Comparison of ENCODE assay signal across 8 mouse cellular contexts in genomic region chr5:33629301-33629987, GRCm38 (mm10). TPM values are rescaled to one million over a fixed set of nuclear protein-coding genes. Genes with fewer than 3 reads are reported as not detected.
DNase-seq lines count a peak whose midpoint lies in the region; ATAC-seq lines count a peak whose summit lies in the region.

Gene Fam53a (minus strand): TSS chr5:33629635.
Gene Gm9903 (plus strand): TSS chr5:33629925.

- H3K9ac ChIP-seq in intestine, embryonic 16.5 days (ENCODE audit: low read depth, low read length), result peak within 1 kb of the TSS; percentile 86

- peak; percentile 99 for DNase-seq in adrenal gland, adult 8-10 months
- peak; percentile 93 for DNase-seq in embryo, embryonic 11.5 days (ENCODE audit: low read depth, low spot score)
- DNase-seq in gastrocnemius, postnatal 36 days, result peak; percentile 100
- peak; percentile 99 to 100 for DNase-seq in left cerebral cortex, postnatal 36 days (ENCODE audit: low spot score in 2 of 2)
- peak; percentile 99 for DNase-seq in midbrain, embryonic 10.5 days (ENCODE audit: low spot score)
- DNase-seq in right cerebral cortex, postnatal 36 days (ENCODE audit: low spot score in 2 of 2), result peak; percentile 99
- DNase-seq in urinary bladder, postnatal 4 days (ENCODE audit: low spot score in 2 of 2), result peak; percentile 99 to 100

- H3K4me2 ChIP-seq in intestine, embryonic 16.5 days (ENCODE audit: low read depth, low read length), result peak within 1 kb of the TSS; percentile 78

- H3K27me3 ChIP-seq in intestine, embryonic 16.5 days (replicated peaks; ENCODE audit: control insufficient read depth, insufficient read depth, low read length), result no peaks in the 10 kb centered on the region
- no peaks in the 10 kb centered on the region for H3K27me3 ChIP-seq in midbrain, embryonic 10.5 days (ENCODE audit: low read depth, poor library complexity, severe bottlenecking)

- H3K27ac ChIP-seq in intestine, embryonic 16.5 days (ENCODE audit: low read length), result peak within 1 kb of the TSS; percentile 91
- H3K27ac ChIP-seq in midbrain, embryonic 10.5 days (replicated peaks), result peak within 1 kb of the TSS; percentile 92

- H3K4me3 ChIP-seq in intestine, embryonic 16.5 days (ENCODE audit: low read length), result peak within 1 kb of the TSS; percentile 76
- H3K4me3 ChIP-seq in midbrain, embryonic 10.5 days, result peak within 1 kb of the TSS; percentile 91

- peaks cover 18% of the 10 kb centered on the region for H3K4me1 ChIP-seq in intestine, embryonic 16.5 days (ENCODE audit: control insufficient read depth, insufficient read depth, low read length)
- H3K4me1 ChIP-seq in midbrain, embryonic 10.5 days, result peaks cover 33% of the 10 kb centered on the region

- H3K9me3 ChIP-seq in intestine, embryonic 16.5 days (ENCODE audit: control insufficient read depth, low read length), result no peaks in the 10 kb centered on the region
- H3K9me3 ChIP-seq in midbrain, embryonic 10.5 days (replicated peaks), result no peaks in the 10 kb centered on the region

- intact Hi-C loops in gastrocnemius, postnatal 36 days (cut with DNase I), result no loop called here
- intact Hi-C loops in left cerebral cortex, postnatal 36 days (cut with DNase I), result loop anchor here (1.0 kb wide), 1 partner anchor 28 kb away; no protein-coding TSS in a partner anchor

- WGBS in intestine, embryonic 16.5 days, result under 1% methylated on average over 97 of the region's 99 CpGs
- under 1% methylated on average over 95 of the region's 99 CpGs for WGBS in midbrain, embryonic 10.5 days

- peak; percentile 96 for ATAC-seq in intestine, embryonic 16.5 days

- H3K36me3 ChIP-seq in intestine, embryonic 16.5 days (ENCODE audit: control insufficient read depth, insufficient read depth, low read length), result no peaks in the 10 kb centered on the region
- peaks cover 5% of the 10 kb centered on the region for H3K36me3 ChIP-seq in midbrain, embryonic 10.5 days

RNA-seq across cellular contexts. Expression of gene Fam53a, which starts in this region (rescaled TPM):
- 10 to 100 TPM; 28.1 to 40.8 (median 34.8) TPM for total RNA-seq in adrenal gland, adult 8-10 months (2022)
- total RNA-seq in gastrocnemius, postnatal 36 days (2021), result 10 to 100 TPM; 56.9 to 61.8 TPM
- polyA plus RNA-seq in intestine, embryonic 16.5 days (2015; fragmentation: Nextera tagmentation; extraction: Ambion mirVana), result 48.0 and 49.6 TPM in 2 replicates
- 10 to 100 TPM; 24.6 to 28.6 TPM for total RNA-seq in left cerebral cortex, postnatal 36 days (2021)
- polyA plus RNA-seq in midbrain, embryonic 10.5 days (2016; fragmentation: Nextera tagmentation; extraction: Ambion mirVana), result 63.9 and 70.4 TPM in 2 replicates

RNA-seq across cellular contexts. Expression of gene Gm9903, which starts in this region (rescaled TPM):
- total RNA-seq in adrenal gland, adult 8-10 months (2022), result 1 to 10 TPM in 1 of 4 experiments, under 1 TPM in 3; 0.14 to 1.0 (median 0.62) TPM
- under 1 TPM; 0.42 to 0.54 TPM for total RNA-seq in gastrocnemius, postnatal 36 days (2021)
- polyA plus RNA-seq in intestine, embryonic 16.5 days (2015; fragmentation: Nextera tagmentation; extraction: Ambion mirVana), result 0.15 and 0.32 TPM in 2 replicates
- total RNA-seq in left cerebral cortex, postnatal 36 days (2021), result 1 to 10 TPM in 1 of 2 experiments, under 1 TPM in 1; 0.64 to 1.7 TPM
- polyA plus RNA-seq in midbrain, embryonic 10.5 days (2016; fragmentation: Nextera tagmentation; extraction: Ambion mirVana), result 0.27 and 0.71 TPM in 2 replicates

Comparison
In these comparisons a context has a peak if more than half of its experiments do, and no peak if none do; other contexts are left out.
1. Peak in every context shown above with its lines: DNase-seq, ATAC-seq, H3K4me3 ChIP-seq and H3K27ac ChIP-seq.